Mouse (Mus musculus): Measurements from ENCODE around the gene Anapc16. TPM values are rescaled to one million over a fixed set of nuclear protein-coding genes. Genes with fewer than 3 reads are reported as not detected.

Gene Anapc16
- polyA plus RNA-seq, 1 experiment from 2014 or later = 84.1 TPM

- 78% methylated on average over 2 of the region's 2 CpGs for whole genome bisulfite sequencing (ENCODE audit: insufficient replicate concordance)
- H3K36me3 ChIP-seq (ENCODE audit: control insufficient read depth, insufficient read depth, low read length) = no peaks in the 10 kb centered on the region
- no peak overlapping the region for H3K9ac ChIP-seq (ENCODE audit: low read depth, low read length)
- ATAC-seq (replicated peaks; ENCODE audit: insufficient number of reproducible peaks, low FRiP score, low TSS enrichment) = no peak
- H3K27ac ChIP-seq (ENCODE audit: low read depth, low read length) = no peak overlapping the region
- no peak overlapping the region for H3K4me3 ChIP-seq (ENCODE audit: low read depth, low read length)
- peaks cover 19% of the 10 kb centered on the region for H3K4me1 ChIP-seq (ENCODE audit: control insufficient read depth, insufficient read depth, low read length)
- H3K4me2 ChIP-seq = no peak overlapping the region
- 0 out of 2 replicates have a peak, but pooled peaks cover 2% of the 10 kb centered on the region for H3K27me3 ChIP-seq (ENCODE audit: control insufficient read depth, insufficient read depth, low read length)
- H3K9me3 ChIP-seq (replicated peaks; ENCODE audit: control insufficient read depth, low read length) = no peaks in the 10 kb centered on the region
Observed at GRCm38 (mm10) chr10:59972534-59972933, 30.4 kb downstream of the Anapc16 start.

- Histone ChIP-seq H3K4me2 (no peak overlapping the region), H3K27ac (ENCODE audit: low read depth, low read length) (no peak overlapping the region), H3K9me3 (replicated peaks; ENCODE audit: control insufficient read depth, low read length) (no peaks in the 10 kb centered on the region), H3K9ac (ENCODE audit: low read depth, low read length) (no peak overlapping the region), H3K27me3 (ENCODE audit: control insufficient read depth, insufficient read depth, low read length) (0 out of 2 replicates have a peak, but pooled peaks cover 2% of the 10 kb centered on the region), H3K4me1 (ENCODE audit: control insufficient read depth, insufficient read depth, low read length) (peaks cover 19% of the 10 kb centered on the region), H3K36me3 (ENCODE audit: control insufficient read depth, insufficient read depth, low read length) (no peaks in the 10 kb centered on the region), H3K4me3 (ENCODE audit: low read depth, low read length) (no peak overlapping the region)
- 78% methylated on average over 8 of the region's 8 CpGs for WGBS (ENCODE audit: insufficient replicate concordance)
- ATAC-seq (replicated peaks; ENCODE audit: insufficient number of reproducible peaks, low FRiP score, low TSS enrichment) = no peak
Observed at GRCm38 (mm10) chr10:59971813-59972212, 31.1 kb downstream of the Anapc16 start.

- H3K36me3 ChIP-seq (ENCODE audit: control insufficient read depth, insufficient read depth, low read length) = no peaks in the 10 kb centered on the region
- H3K27ac ChIP-seq (ENCODE audit: low read depth, low read length) = peak overlapping the region; percentile 83
- ATAC-seq (replicated peaks; ENCODE audit: insufficient number of reproducible peaks, low FRiP score, low TSS enrichment) = no peak
- peak overlapping the region; percentile 75 for H3K4me2 ChIP-seq
- H3K4me3 ChIP-seq (ENCODE audit: low read depth, low read length) = peak overlapping the region; percentile 49
- H3K9ac ChIP-seq (ENCODE audit: low read depth, low read length) = peak overlapping the region; percentile 76
- 15% methylated on average over 6 of the region's 6 CpGs for WGBS (ENCODE audit: insufficient replicate concordance)
- no peaks in the 10 kb centered on the region for H3K9me3 ChIP-seq (replicated peaks; ENCODE audit: control insufficient read depth, low read length)
- H3K4me1 ChIP-seq (ENCODE audit: control insufficient read depth, insufficient read depth, low read length) = peaks cover 20% of the 10 kb centered on the region
- H3K27me3 ChIP-seq (ENCODE audit: control insufficient read depth, insufficient read depth, low read length) = 0 out of 2 replicates have a peak, but pooled peaks cover 2% of the 10 kb centered on the region
Observed at GRCm38 (mm10) chr10:59970450-59971062, 32.4 kb downstream of the Anapc16 start.

DNA sequence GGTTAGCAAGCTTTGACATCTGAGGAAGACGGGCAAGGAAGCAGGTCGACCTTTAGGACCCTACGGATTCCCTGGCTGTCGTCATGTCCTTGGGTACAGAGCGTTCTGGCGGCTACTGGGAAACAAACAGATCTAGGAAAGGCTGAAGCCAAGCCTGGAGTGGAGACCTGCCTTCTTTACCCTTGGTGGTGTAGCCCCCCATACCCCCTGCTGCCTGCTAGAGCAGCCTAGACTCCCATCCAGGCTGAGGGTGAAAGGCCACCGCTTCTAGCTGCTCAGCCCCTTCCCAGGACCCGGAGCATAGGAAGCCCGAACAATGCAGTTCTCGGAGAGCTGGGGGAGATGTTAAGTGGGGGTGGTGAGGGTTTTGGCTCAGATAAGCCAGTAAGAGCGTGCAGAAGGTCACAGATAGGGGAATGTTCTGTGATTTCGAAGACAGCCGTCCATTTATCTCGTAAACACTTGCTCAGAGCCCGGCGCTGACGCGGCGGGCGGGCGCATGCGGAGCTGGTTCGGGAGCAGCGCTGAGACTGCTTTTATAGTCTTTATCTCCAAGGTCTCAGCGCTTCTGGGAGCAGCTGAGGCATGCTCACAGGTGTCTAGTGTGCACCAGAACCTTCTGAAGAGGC is 33.0 kb downstream of the Anapc16 start:
- peaks cover 25% of the 10 kb centered on the region for H3K4me1 ChIP-seq (ENCODE audit: control insufficient read depth, insufficient read depth, low read length)
- H3K27me3 ChIP-seq (ENCODE audit: control insufficient read depth, insufficient read depth, low read length) = 0 out of 2 replicates have a peak, but pooled peaks cover 2% of the 10 kb centered on the region
- ATAC-seq (replicated peaks; ENCODE audit: insufficient number of reproducible peaks, low FRiP score, low TSS enrichment) = peak; percentile 19
- peak overlapping the region; percentile 49 for H3K4me3 ChIP-seq (ENCODE audit: low read depth, low read length)
- H3K4me2 ChIP-seq = peak overlapping the region; percentile 75
- peak overlapping the region; percentile 83 for H3K27ac ChIP-seq (ENCODE audit: low read depth, low read length)
- no peaks in the 10 kb centered on the region for H3K9me3 ChIP-seq (replicated peaks; ENCODE audit: control insufficient read depth, low read length)
- WGBS (ENCODE audit: insufficient replicate concordance) = under 1% methylated on average over 25 of the region's 25 CpGs
- peak overlapping the region; percentile 76 for H3K9ac ChIP-seq (ENCODE audit: low read depth, low read length)
- H3K36me3 ChIP-seq (ENCODE audit: control insufficient read depth, insufficient read depth, low read length) = no peaks in the 10 kb centered on the region

GRCm38 (mm10) chr10:59967309-59967942 is 35.5 kb downstream of the Anapc16 start:
- ATAC-seq (replicated peaks; ENCODE audit: insufficient number of reproducible peaks, low FRiP score, low TSS enrichment) = no peak
- Histone ChIP-seq H3K27ac (ENCODE audit: low read depth, low read length) (no peak overlapping the region), H3K27me3 (ENCODE audit: control insufficient read depth, insufficient read depth, low read length) (0 out of 2 replicates have a peak, but pooled peaks cover 2% of the 10 kb centered on the region), H3K9ac (ENCODE audit: low read depth, low read length) (no peak overlapping the region), H3K9me3 (replicated peaks; ENCODE audit: control insufficient read depth, low read length) (no peaks in the 10 kb centered on the region), H3K4me1 (ENCODE audit: control insufficient read depth, insufficient read depth, low read length) (peaks cover 21% of the 10 kb centered on the region), H3K4me3 (ENCODE audit: low read depth, low read length) (no peak overlapping the region), H3K36me3 (ENCODE audit: control insufficient read depth, insufficient read depth, low read length) (no peaks in the 10 kb centered on the region), H3K4me2 (no peak overlapping the region)
- 83% methylated on average over 6 of the region's 6 CpGs for WGBS (ENCODE audit: insufficient replicate concordance)

DNA sequence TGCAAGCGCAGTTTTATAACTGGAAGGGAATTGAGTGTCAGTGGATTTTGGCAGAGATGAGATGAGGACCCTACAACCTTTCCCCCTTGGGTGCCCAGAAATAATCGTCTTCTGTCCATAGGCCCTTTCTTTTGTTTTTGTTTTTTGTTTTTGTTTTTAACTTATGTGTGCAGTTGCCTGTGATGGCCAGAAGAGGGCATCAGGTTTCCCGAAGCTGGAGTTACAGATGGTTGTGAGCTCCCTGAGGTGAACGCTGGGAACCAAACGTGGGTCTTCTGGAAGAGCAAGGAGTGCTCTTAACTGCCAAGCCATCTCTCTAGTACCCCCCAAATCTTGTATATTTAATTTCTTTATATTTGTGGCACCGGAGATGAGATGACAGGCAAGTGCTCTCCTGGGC is 36.2 kb downstream of the Anapc16 start:
- Histone ChIP-seq H3K4me3 (ENCODE audit: low read depth, low read length) (no peak overlapping the region), H3K4me2 (no peak overlapping the region), H3K9me3 (replicated peaks; ENCODE audit: control insufficient read depth, low read length) (no peaks in the 10 kb centered on the region), H3K27ac (ENCODE audit: low read depth, low read length) (no peak overlapping the region), H3K36me3 (ENCODE audit: control insufficient read depth, insufficient read depth, low read length) (no peaks in the 10 kb centered on the region), H3K4me1 (ENCODE audit: control insufficient read depth, insufficient read depth, low read length) (peaks cover 21% of the 10 kb centered on the region), H3K27me3 (ENCODE audit: control insufficient read depth, insufficient read depth, low read length) (0 out of 2 replicates have a peak, but pooled peaks cover under 1% of the 10 kb centered on the region), H3K9ac (ENCODE audit: low read depth, low read length) (no peak overlapping the region)
- WGBS (ENCODE audit: insufficient replicate concordance) = 86% methylated on average over 6 of the region's 6 CpGs
- ATAC-seq (replicated peaks; ENCODE audit: insufficient number of reproducible peaks, low FRiP score, low TSS enrichment) = no peak

DNA sequence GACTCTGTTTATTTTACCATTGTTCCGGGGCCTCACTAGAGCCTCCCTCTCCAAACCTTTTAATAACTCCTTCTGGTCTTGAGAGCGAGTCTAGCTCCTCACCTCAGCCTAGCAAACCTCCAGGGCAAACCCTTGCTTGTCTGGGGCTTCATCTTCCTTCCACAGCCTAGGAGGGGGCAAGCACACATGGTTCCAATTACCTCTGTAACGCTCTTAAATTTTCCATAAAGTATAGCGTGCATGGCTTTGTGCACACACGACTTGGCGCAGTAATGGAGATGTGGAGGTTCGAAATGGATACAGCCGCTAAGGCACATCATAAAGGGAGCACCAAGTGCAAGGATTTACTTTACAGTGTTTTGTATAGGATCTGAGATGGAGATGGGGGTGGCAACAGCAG is 37.1 kb downstream of the Anapc16 start:
- H3K36me3 ChIP-seq (ENCODE audit: control insufficient read depth, insufficient read depth, low read length) = no peaks in the 10 kb centered on the region
- WGBS (ENCODE audit: insufficient replicate concordance) = 77% methylated on average over 8 of the region's 8 CpGs
- peak overlapping the region; percentile 36; the same call in 1 of the 2 replicates for H3K9ac ChIP-seq (ENCODE audit: low read depth, low read length)
- H3K27me3 ChIP-seq (ENCODE audit: control insufficient read depth, insufficient read depth, low read length) = no peaks in the 10 kb centered on the region
- H3K4me2 ChIP-seq = no peak overlapping the region
- no peaks in the 10 kb centered on the region for H3K9me3 ChIP-seq (replicated peaks; ENCODE audit: control insufficient read depth, low read length)
- no peak overlapping the region for H3K4me3 ChIP-seq (ENCODE audit: low read depth, low read length)
- peaks cover 18% of the 10 kb centered on the region for H3K4me1 ChIP-seq (ENCODE audit: control insufficient read depth, insufficient read depth, low read length)
- H3K27ac ChIP-seq (ENCODE audit: low read depth, low read length) = peak overlapping the region; percentile 60
- ATAC-seq (replicated peaks; ENCODE audit: insufficient number of reproducible peaks, low FRiP score, low TSS enrichment) = no peak

GRCm38 (mm10) chr10:59965362-59965695 is 37.6 kb downstream of the Anapc16 start:
- no peaks in the 10 kb centered on the region for H3K36me3 ChIP-seq (ENCODE audit: control insufficient read depth, insufficient read depth, low read length)
- H3K27me3 ChIP-seq (ENCODE audit: control insufficient read depth, insufficient read depth, low read length) = no peaks in the 10 kb centered on the region
- H3K9ac ChIP-seq (ENCODE audit: low read depth, low read length) = peak overlapping the region; percentile 36; the same call in 1 of the 2 replicates
- H3K4me2 ChIP-seq = peak overlapping the region; percentile 56
- no peak overlapping the region for H3K4me3 ChIP-seq (ENCODE audit: low read depth, low read length)
- H3K9me3 ChIP-seq (replicated peaks; ENCODE audit: control insufficient read depth, low read length) = no peaks in the 10 kb centered on the region
- 33% methylated on average over 9 of the region's 9 CpGs for WGBS (ENCODE audit: insufficient replicate concordance)
- no peak for ATAC-seq (replicated peaks; ENCODE audit: insufficient number of reproducible peaks, low FRiP score, low TSS enrichment)
- peaks cover 14% of the 10 kb centered on the region for H3K4me1 ChIP-seq (ENCODE audit: control insufficient read depth, insufficient read depth, low read length)
- H3K27ac ChIP-seq (ENCODE audit: low read depth, low read length) = peak overlapping the region; percentile 60

Data from heart, embryonic 11.5 days (tissue).